Mouse (Mus musculus): ENCODE data around the gene Gm20517.
"Not testable (repeated sequence)": the region's sequence is repeated elsewhere in the genome, so short reads cannot be mapped to it uniquely, and the experiment has no call there.

Gene Gm20517

GRCm38 (mm10) chr17:47628851-47629676 lies 17.7 kb downstream of the Gm20517 start:
- peak; percentile 96 for DNase-seq

GRCm38 (mm10) chr17:47629717-47630677 lies 18.6 kb downstream of the Gm20517 start:
- DNase-seq = no peak

GRCm38 (mm10) chr17:47630678-47631065 lies 19.3 kb downstream of the Gm20517 start, which contains the start of gene Usp49:
TSS of gene Usp49 (plus strand) at chr17:47630690.
- DNase-seq = no peak

GRCm38 (mm10) chr17:47632181-47632840 lies 20.9 kb downstream of the Gm20517 start:
- no peak for DNase-seq

GRCm38 (mm10) chr17:47633999-47634770 lies 22.8 kb downstream of the Gm20517 start:
- no peak for DNase-seq

- DNase-seq = no peak
Observed at GRCm38 (mm10) chr17:47642992-47643391, 31.6 kb downstream of the Gm20517 start.

GRCm38 (mm10) chr17:47646683-47647082 lies 35.3 kb downstream of the Gm20517 start:
- DNase-seq = peak; percentile 63

- no peak for DNase-seq
Observed at GRCm38 (mm10) chr17:47648966-47649365, 37.6 kb downstream of the Gm20517 start.

GRCm38 (mm10) chr17:47651953-47652352 lies 40.6 kb downstream of the Gm20517 start:
- DNase-seq = no peak

- not testable (repeated sequence) for DNase-seq
Observed at GRCm38 (mm10) chr17:47654346-47654745, 43.0 kb downstream of the Gm20517 start.

GRCm38 (mm10) chr17:47655697-47656096 lies 44.3 kb downstream of the Gm20517 start:
- DNase-seq = no peak

- DNase-seq = no peak
Observed at GRCm38 (mm10) chr17:47657901-47658300, 46.5 kb downstream of the Gm20517 start.

- DNase-seq = no peak
Observed at GRCm38 (mm10) chr17:47658741-47659243, 47.4 kb downstream of the Gm20517 start.

- DNase-seq = no peak
Observed at GRCm38 (mm10) chr17:47663009-47663713, 51.8 kb downstream of the Gm20517 start.

GRCm38 (mm10) chr17:47664474-47664873 lies 53.1 kb downstream of the Gm20517 start:
- DNase-seq = no peak

- no peak for DNase-seq
Observed at GRCm38 (mm10) chr17:47669166-47669565, 57.8 kb downstream of the Gm20517 start.

GRCm38 (mm10) chr17:47671988-47672310 lies 60.6 kb downstream of the Gm20517 start:
- no peak for DNase-seq

- no peak for DNase-seq
Observed at GRCm38 (mm10) chr17:47672311-47673111, 61.1 kb downstream of the Gm20517 start.

- DNase-seq = peak; percentile 50
Observed at GRCm38 (mm10) chr17:47676581-47676980, 65.2 kb downstream of the Gm20517 start.

- DNase-seq = no peak
Observed at GRCm38 (mm10) chr17:47678238-47678637, 66.8 kb downstream of the Gm20517 start.

- DNase-seq = no peak
Observed at GRCm38 (mm10) chr17:47678702-47679101, 67.3 kb downstream of the Gm20517 start.
